Mouse (Mus musculus): ENCODE measurements at regions not wholly inside any gene's neighbourhood (a gene's known extent, or its start where the extent isn't known, plus 50 kb on each side); places are given as distances from the start of the nearest gene placed in this dataset.

- DNase-seq: no peak
These were observed 515.7 kb upstream of the Gm19410 start for GRCm38 (mm10) chr8:35249747-35250375.

GRCm38 (mm10) chr8:35250641-35251040 lies 514.9 kb upstream of the Gm19410 start:
- DNase-seq: no peak

- no peak for DNase-seq
These were observed 511.6 kb upstream of the Gm19410 start for GRCm38 (mm10) chr8:35253946-35254345.

GRCm38 (mm10) chr8:35255327-35255726 lies 510.3 kb upstream of the Gm19410 start:
- no peak for DNase-seq

- DNase-seq: no peak
These were observed 508.6 kb upstream of the Gm19410 start for GRCm38 (mm10) chr8:35256958-35257357.

- no peak for DNase-seq
These were observed 497.4 kb upstream of the Gm19410 start for GRCm38 (mm10) chr8:35268221-35268620.

GRCm38 (mm10) chr8:35268986-35269385 lies 496.6 kb upstream of the Gm19410 start:
- DNase-seq: no peak

- no peak for DNase-seq
These were observed 489.6 kb upstream of the Gm19410 start for GRCm38 (mm10) chr8:35275972-35276371.

GRCm38 (mm10) chr8:35276460-35276859 lies 489.1 kb upstream of the Gm19410 start:
- no peak for DNase-seq

- DNase-seq: no peak
These were observed 486.6 kb upstream of the Gm19410 start for GRCm38 (mm10) chr8:35278946-35279345.

GRCm38 (mm10) chr8:35280741-35281140 lies 484.8 kb upstream of the Gm19410 start:
- DNase-seq: no peak

GRCm38 (mm10) chr8:35283366-35283765 lies 482.2 kb upstream of the Gm19410 start:
- no peak for DNase-seq

GRCm38 (mm10) chr8:35289018-35289417 lies 476.6 kb upstream of the Gm19410 start:
- DNase-seq: no peak

GRCm38 (mm10) chr8:35289967-35290366 lies 475.6 kb upstream of the Gm19410 start:
- no peak for DNase-seq

GRCm38 (mm10) chr8:35293437-35294126 lies 472.0 kb upstream of the Gm19410 start:
- DNase-seq: no peak

GRCm38 (mm10) chr8:35296936-35297335 lies 468.7 kb upstream of the Gm19410 start:
- DNase-seq: no peak

GRCm38 (mm10) chr8:35299088-35299487 lies 466.5 kb upstream of the Gm19410 start:
- no peak for DNase-seq

GRCm38 (mm10) chr8:35300359-35300758 lies 465.2 kb upstream of the Gm19410 start:
- no peak for DNase-seq

- DNase-seq: no peak
These were observed 464.6 kb upstream of the Gm19410 start for GRCm38 (mm10) chr8:35300881-35301521.

- no peak for DNase-seq
These were observed 462.7 kb upstream of the Gm19410 start for GRCm38 (mm10) chr8:35302856-35303255.

- DNase-seq: no peak
These were observed 444.2 kb upstream of the Gm19410 start for GRCm38 (mm10) chr8:35321270-35321865.

- DNase-seq: no peak
These were observed 442.2 kb upstream of the Gm19410 start for GRCm38 (mm10) chr8:35323180-35323975.
